Mouse (Mus musculus) myocyte (in vitro differentiated cells): ENCODE measurements around the gene Tex2. TPM values are rescaled to one million over a fixed set of nuclear protein-coding genes. Genes with fewer than 3 reads are reported as not detected.

Source experiments
- H3K27me3 ChIP-seq: one replicate; pipeline ENCODE4 v1.6.1; 2011; ENCODE audit not compliant: control insufficient read depth, insufficient read depth, insufficient read length
- H3K36me3 ChIP-seq: one replicate; pipeline ENCODE4 v1.6.1; 2011; ENCODE audit not compliant: control insufficient read depth, insufficient read depth
- H3K4me2 ChIP-seq: one replicate; pipeline ENCODE4 v1.6.1; 2011; ENCODE audit warnings: low read depth, control low read depth
- H3K4me3 ChIP-seq: one replicate; pipeline ENCODE4 v1.5.1; 2011; ENCODE audit warnings: mild to moderate bottlenecking, control low read depth, moderate library complexity
- H3K79me2 ChIP-seq: one replicate; pipeline ENCODE4 v1.6.1; 2011; ENCODE audit not compliant: control insufficient read depth, insufficient read depth
- H3ac ChIP-seq: one replicate; pipeline ENCODE4 v1.6.1; 2011; ENCODE audit not compliant: control insufficient read depth, insufficient read length
- CEBPB ChIP-seq: IDR thresholded peaks from 2 replicates; pipeline ENCODE4 v1.6.1; 2011; ENCODE audit warnings: mild to moderate bottlenecking, moderate library complexity; ENCODE audit not compliant: poor library complexity, insufficient read depth, severe bottlenecking
- E2F4 ChIP-seq: IDR thresholded peaks from one replicate; pipeline ENCODE4 v1.6.1; 2011; ENCODE audit warnings: mild to moderate bottlenecking, control low read depth, moderate library complexity; ENCODE audit not compliant: insufficient read depth
- MAX ChIP-seq: IDR thresholded peaks from one replicate; pipeline ENCODE4 v1.6.1; 2011; ENCODE audit warnings: low read depth, mild to moderate bottlenecking, control low read depth
- MYOD1 ChIP-seq, 3 experiments: IDR thresholded peaks; one replicate each; pipeline ENCODE4 v1.6.1; 2011; ENCODE audit warnings: control low read depth in 2 of 3, low read depth in 2 of 3, mild to moderate bottlenecking in 2 of 3, moderate library complexity in 1 of 3; ENCODE audit not compliant: insufficient read length in 2 of 3, control insufficient read depth in 1 of 3
- MYOG ChIP-seq, 3 experiments: IDR thresholded peaks; one replicate each; pipeline ENCODE4 v1.6.1; 2011; ENCODE audit warnings: control low read depth in 2 of 3, low read depth in 2 of 3, mild to moderate bottlenecking in 2 of 3; ENCODE audit not compliant: insufficient read length in 2 of 3, control insufficient read depth in 1 of 3, insufficient read depth in 1 of 3
- POLR2A ChIP-seq: IDR thresholded peaks from one replicate; pipeline ENCODE4 v1.6.1; 2011; ENCODE audit warnings: low read depth, mild to moderate bottlenecking, control low read depth, moderate library complexity; ENCODE audit not compliant: insufficient read length
- POLR2AphosphoS2 ChIP-seq: IDR thresholded peaks from one replicate; pipeline ENCODE4 v1.6.1; 2011; ENCODE audit warnings: low read depth, control low read depth; ENCODE audit not compliant: insufficient read length
- REST ChIP-seq: IDR thresholded peaks from one replicate; pipeline ENCODE4 v1.6.1; 2011; ENCODE audit warnings: mild to moderate bottlenecking, control low read depth, moderate library complexity; ENCODE audit not compliant: insufficient read depth, insufficient read length
- SRF ChIP-seq: IDR thresholded peaks from one replicate; pipeline ENCODE4 v1.6.1; 2011; ENCODE audit warnings: low read depth; ENCODE audit not compliant: control insufficient read depth, insufficient read length
- TCF12 ChIP-seq: IDR thresholded peaks from one replicate; pipeline ENCODE4 v1.6.1; 2011; ENCODE audit warnings: mild to moderate bottlenecking, control low read depth; ENCODE audit not compliant: poor library complexity, insufficient read depth, severe bottlenecking
- TCF3 ChIP-seq: IDR thresholded peaks from one replicate; pipeline ENCODE4 v1.6.1; 2011; ENCODE audit warnings: low read depth, control low read depth; ENCODE audit not compliant: insufficient read length
- USF1 ChIP-seq: IDR thresholded peaks from one replicate; pipeline ENCODE4 v1.6.1; 2011; ENCODE audit warnings: low read depth, mild to moderate bottlenecking, control low read depth, moderate library complexity
- polyA plus RNA-seq: library from polyadenylated mRNA; unstranded; fragments of >200 nt; fragmentation: generic; extraction: Trizol; gene quantifications from one replicate; pipeline ENCODE4 v1.2.1, GENCODE M21; 2012; ENCODE audit warnings: missing spikeins

Gene Tex2
- polyA plus RNA-seq, 1 experiment, result 7.0 TPM

GRCm38 (mm10) chr11:106544916-106545315 lies 68.3 kb downstream of the Tex2 start:
- TF ChIP-seq MYOG (IDR thresholded peaks at IDR 0.05; ENCODE audit: control insufficient read depth in 1 of 3, insufficient read depth in 1 of 3, insufficient read length in 2 of 3, low read depth in 2 of 3) (no peak), POLR2A (no peak), POLR2AphosphoS2 (no peak), REST (no peak), MAX (no peak), TCF12 (no peak), TCF3 (no peak), SRF (no peak), USF1 (no peak), MYOD1 (IDR thresholded peaks at IDR 0.05; ENCODE audit: control insufficient read depth in 1 of 3, insufficient read length in 2 of 3, low read depth in 2 of 3) (no peak), E2F4 (no peak), CEBPB (no peak)
- no peaks in the 10 kb centered on the region for H3K36me3 ChIP-seq
- H3K4me2 ChIP-seq, result no peak overlapping the region

GRCm38 (mm10) chr11:106544133-106544532 lies 69.1 kb downstream of the Tex2 start:
- TF ChIP-seq TCF3 (no peak), MYOG (IDR thresholded peaks at IDR 0.05; ENCODE audit: control insufficient read depth in 1 of 3, insufficient read depth in 1 of 3, insufficient read length in 2 of 3, low read depth in 2 of 3) (no peak), E2F4 (no peak), POLR2AphosphoS2 (no peak), CEBPB (no peak), MYOD1 (IDR thresholded peaks at IDR 0.05; ENCODE audit: control insufficient read depth in 1 of 3, insufficient read length in 2 of 3, low read depth in 2 of 3) (no peak), USF1 (no peak), TCF12 (no peak), REST (no peak), MAX (no peak), SRF (no peak), POLR2A (no peak)
- no peaks in the 10 kb centered on the region for H3K27me3 ChIP-seq
- no peak overlapping the region for H3K4me2 ChIP-seq
- H3K79me2 ChIP-seq, result no peaks in the 10 kb centered on the region
- H3ac ChIP-seq, result no peak overlapping the region
- no peaks in the 10 kb centered on the region for H3K36me3 ChIP-seq
- no peak overlapping the region for H3K4me3 ChIP-seq

More at GRCm38 (mm10) chr11:106544916-106545315, 68.3 kb downstream of the Tex2 start:
- Histone ChIP-seq H3K27me3 (no peaks in the 10 kb centered on the region), H3K4me3 (no peak overlapping the region), H3ac (no peak overlapping the region), H3K79me2 (no peaks in the 10 kb centered on the region)

DNA sequence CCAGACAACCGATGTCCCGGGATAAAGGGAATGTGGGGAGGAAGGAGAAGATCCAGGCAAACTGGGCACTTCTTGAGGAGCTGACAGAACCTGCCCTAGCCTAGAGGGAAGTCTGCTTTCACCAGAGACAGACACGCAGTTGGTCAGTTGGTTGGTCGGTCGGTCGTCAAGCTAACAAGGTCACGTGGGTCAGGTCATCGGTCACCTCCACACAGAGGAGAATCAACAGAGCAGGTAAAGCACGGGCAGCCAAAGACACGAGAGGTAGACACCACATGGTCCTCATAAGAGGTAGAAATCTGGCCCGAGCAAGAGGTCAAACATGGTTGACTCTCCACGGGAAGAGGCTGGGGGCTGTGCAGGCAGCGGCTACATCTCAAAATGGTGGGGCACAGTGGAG lies 70.2 kb downstream of the Tex2 start:
- Histone ChIP-seq H3K27me3 (no peaks in the 10 kb centered on the region), H3K4me2 (no peak overlapping the region), H3ac (no peak overlapping the region), H3K36me3 (no peaks in the 10 kb centered on the region), H3K79me2 (no peaks in the 10 kb centered on the region), H3K4me3 (no peak overlapping the region)
- no peak for TF ChIP-seq MYOD1 (IDR thresholded peaks at IDR 0.05; ENCODE audit: control insufficient read depth in 1 of 3, insufficient read length in 2 of 3, low read depth in 2 of 3)
- TF ChIP-seq POLR2AphosphoS2, result no peak
- no peak for TF ChIP-seq E2F4
- TF ChIP-seq TCF12, result no peak
- TF ChIP-seq MAX, result no peak
- no peak for TF ChIP-seq REST
- no peak for TF ChIP-seq SRF
- no peak for TF ChIP-seq CEBPB
- no peak for TF ChIP-seq TCF3
- no peak for TF ChIP-seq MYOG (IDR thresholded peaks at IDR 0.05; ENCODE audit: control insufficient read depth in 1 of 3, insufficient read depth in 1 of 3, insufficient read length in 2 of 3, low read depth in 2 of 3)
- no peak for TF ChIP-seq POLR2A
- TF ChIP-seq USF1, result no peak

GRCm38 (mm10) chr11:106542385-106542784 lies 70.8 kb downstream of the Tex2 start:
- Histone ChIP-seq H3K4me2 (no peak overlapping the region), H3K36me3 (no peaks in the 10 kb centered on the region), H3K27me3 (no peaks in the 10 kb centered on the region), H3K79me2 (no peaks in the 10 kb centered on the region), H3ac (no peak overlapping the region), H3K4me3 (no peak overlapping the region)
- TF ChIP-seq SRF (no peak), TCF3 (no peak), REST (no peak), CEBPB (no peak), TCF12 (no peak), USF1 (no peak), POLR2AphosphoS2 (no peak), MAX (no peak)

- Histone ChIP-seq H3K79me2 (no peaks in the 10 kb centered on the region), H3K4me3 (no peak overlapping the region), H3K27me3 (no peaks in the 10 kb centered on the region), H3K4me2 (peak overlapping the region; percentile 27), H3K36me3 (no peaks in the 10 kb centered on the region), H3ac (no peak overlapping the region)
- no peak for TF ChIP-seq USF1
- TF ChIP-seq POLR2AphosphoS2, result no peak
- TF ChIP-seq MYOD1 (IDR thresholded peaks at IDR 0.05; ENCODE audit: control insufficient read depth in 1 of 3, insufficient read length in 2 of 3, low read depth in 2 of 3), result peak in 2 of 3 experiments; percentile 37 to 83
- TF ChIP-seq MAX, result no peak
- TF ChIP-seq MYOG (IDR thresholded peaks at IDR 0.05; ENCODE audit: control insufficient read depth in 1 of 3, insufficient read depth in 1 of 3, insufficient read length in 2 of 3, low read depth in 2 of 3), result peak in 2 of 3 experiments; percentile 28 to 44
Measured at GRCm38 (mm10) chr11:106540506-106541268, 72.5 kb downstream of the Tex2 start.
